Mouse (Mus musculus) embryo, embryonic 11 days (tissue): ENCODE results near the gene Ppp1r27.
A peak's percentile ranks its signal among the peaks of the same experiment; 100 is the strongest.
"Not testable (repeated sequence)": the region's sequence is repeated elsewhere in the genome, so short reads cannot be mapped to it uniquely, and the experiment has no call there.

Experiments
- DNase-seq: peaks from one replicate; pipeline ENCODE4 v3.0.0-alpha.2; 2015

Ppp1r27 gene

DNA sequence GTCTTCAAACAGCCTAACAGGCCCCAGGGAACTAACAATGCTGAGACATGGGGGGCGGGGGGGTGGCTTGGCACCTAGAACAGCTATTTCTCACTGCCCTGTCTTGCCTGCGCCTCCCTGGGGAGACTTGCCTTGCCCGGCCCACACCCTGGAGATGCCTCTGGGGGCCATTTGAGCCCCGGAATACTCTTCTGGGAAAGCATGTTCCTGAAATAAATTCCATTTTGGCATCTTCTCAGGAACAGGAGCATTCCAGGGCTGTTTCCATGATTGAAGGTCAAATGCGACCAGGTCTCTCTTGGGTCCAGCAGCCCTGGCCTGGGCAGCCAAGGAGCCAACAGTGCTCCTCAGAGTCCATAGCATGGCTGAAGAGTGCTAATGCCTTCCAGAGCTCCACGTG, 8.6 kb downstream of the Ppp1r27 start:
- no peak for DNase-seq

- peak; percentile 44 for DNase-seq
These were observed 9.0 kb downstream of the Ppp1r27 start for GRCm38 (mm10) chr11:120541907-120542306.

DNA sequence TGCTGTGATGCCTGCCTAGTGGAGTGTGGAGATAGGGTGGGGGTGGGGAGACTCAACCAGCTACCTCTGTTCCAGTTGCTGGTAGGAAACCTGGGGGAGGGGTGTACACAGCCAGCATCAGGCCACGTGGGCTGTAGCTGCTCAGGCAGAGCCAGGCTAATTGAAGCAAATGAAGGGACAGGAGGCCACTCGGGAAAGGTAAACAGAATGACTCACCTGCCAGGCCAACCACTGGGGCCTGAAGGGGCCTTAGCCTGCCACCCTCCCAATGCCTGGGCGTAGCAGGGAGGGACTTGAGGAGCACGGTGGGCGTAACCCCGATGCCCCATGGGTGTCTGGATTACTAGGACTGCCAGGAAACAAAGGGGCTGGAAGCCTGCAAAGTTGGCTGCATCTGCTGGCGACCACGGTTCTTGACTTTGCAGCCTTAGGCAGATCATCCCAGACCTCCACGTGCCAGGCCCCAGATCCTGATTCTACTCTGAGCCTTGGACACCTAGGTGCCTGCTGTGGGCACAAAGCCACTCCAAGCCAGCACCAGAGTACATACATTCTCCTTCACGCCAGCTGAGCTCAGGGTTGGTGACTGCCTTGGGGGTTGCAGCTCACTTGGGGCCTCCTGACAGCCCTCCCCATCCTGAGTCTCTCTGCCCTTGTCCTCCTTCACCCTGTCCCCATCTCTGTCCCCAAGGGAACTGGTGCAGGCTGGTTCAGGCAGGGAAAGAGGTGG, 11.5 kb downstream of the Ppp1r27 start:
- peak; percentile 49 for DNase-seq

DNA sequence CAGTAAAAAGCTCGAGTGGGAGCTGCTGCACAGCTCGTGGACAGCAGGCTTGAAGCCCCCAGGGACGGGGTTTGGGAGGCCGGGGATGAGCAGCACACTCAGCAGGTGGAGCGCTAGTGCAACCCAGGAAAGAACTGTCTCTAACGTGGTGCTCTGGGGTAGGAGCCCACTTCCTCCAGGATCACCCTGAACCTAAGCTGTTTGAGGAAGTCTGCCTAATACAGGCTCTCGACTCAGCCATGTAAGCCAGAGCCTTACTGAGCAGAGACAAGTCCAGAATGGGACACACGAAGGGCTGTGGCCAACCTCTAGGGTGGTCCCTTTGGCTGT, 12.0 kb downstream of the Ppp1r27 start:
- no peak for DNase-seq

- DNase-seq: no peak
These were observed 12.4 kb downstream of the Ppp1r27 start for GRCm38 (mm10) chr11:120538485-120538884.

DNA sequence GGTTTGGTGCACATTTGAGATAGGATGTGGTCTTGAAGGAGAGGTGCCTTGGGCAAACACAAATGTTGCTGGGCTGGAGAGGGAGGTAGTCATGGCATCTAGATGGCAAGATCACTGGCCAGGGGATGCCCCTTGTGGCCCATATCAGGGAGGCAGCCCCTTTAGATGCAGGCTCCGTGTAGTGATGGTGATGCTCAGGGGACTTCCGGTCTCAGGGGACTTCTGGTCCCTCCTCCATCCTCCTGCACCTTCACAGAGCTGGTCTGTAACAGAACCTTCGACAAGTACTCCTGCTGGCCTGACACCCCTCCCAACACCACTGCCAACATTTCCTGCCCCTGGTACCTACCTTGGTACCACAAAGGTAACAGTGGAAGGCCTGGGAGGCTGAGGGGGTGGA, 15.1 kb downstream of the Ppp1r27 start:
- DNase-seq: no peak

DNA sequence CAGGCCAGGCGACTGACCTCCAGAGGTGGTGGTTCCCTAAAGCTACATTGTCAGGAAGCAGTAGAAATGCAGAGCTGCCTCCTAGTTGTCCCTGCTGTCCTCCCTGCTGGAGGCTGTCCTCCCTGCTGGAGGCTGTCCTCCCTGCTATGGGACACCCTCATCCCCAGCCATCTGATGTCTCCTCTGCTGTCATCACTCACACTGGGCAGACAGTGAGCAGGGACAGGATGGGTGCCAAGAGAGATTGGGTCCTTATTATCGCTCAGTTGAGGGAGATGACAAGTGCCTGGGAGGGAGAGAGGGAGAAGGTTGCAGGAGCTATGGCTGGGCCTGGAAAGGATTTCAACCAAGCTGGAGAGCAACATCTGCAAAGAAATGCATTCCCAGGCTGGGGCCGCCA, 15.8 kb downstream of the Ppp1r27 start:
- no peak for DNase-seq

DNA sequence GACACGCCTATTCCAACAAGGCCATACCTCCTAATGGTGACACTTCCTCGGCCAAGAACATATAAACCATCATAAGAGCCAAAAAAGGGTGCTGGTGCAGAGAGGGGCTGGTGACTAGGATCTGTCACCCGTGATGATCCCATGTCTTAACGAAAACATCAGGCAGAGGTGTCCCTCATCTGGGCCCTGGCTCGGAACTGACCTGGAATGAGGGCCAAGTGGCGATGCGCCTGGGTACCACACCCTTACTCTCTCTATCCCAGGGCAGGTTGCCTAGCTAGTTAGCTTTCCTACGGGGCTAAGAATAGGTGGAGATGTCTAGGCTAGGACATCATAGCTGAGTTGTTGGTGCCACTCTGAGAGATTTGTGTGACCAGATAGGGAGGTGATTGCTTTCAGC, 16.8 kb downstream of the Ppp1r27 start:
- DNase-seq: no peak

GRCm38 (mm10) chr11:120531646-120532045, 19.3 kb downstream of the Ppp1r27 start:
- DNase-seq: no peak

DNA sequence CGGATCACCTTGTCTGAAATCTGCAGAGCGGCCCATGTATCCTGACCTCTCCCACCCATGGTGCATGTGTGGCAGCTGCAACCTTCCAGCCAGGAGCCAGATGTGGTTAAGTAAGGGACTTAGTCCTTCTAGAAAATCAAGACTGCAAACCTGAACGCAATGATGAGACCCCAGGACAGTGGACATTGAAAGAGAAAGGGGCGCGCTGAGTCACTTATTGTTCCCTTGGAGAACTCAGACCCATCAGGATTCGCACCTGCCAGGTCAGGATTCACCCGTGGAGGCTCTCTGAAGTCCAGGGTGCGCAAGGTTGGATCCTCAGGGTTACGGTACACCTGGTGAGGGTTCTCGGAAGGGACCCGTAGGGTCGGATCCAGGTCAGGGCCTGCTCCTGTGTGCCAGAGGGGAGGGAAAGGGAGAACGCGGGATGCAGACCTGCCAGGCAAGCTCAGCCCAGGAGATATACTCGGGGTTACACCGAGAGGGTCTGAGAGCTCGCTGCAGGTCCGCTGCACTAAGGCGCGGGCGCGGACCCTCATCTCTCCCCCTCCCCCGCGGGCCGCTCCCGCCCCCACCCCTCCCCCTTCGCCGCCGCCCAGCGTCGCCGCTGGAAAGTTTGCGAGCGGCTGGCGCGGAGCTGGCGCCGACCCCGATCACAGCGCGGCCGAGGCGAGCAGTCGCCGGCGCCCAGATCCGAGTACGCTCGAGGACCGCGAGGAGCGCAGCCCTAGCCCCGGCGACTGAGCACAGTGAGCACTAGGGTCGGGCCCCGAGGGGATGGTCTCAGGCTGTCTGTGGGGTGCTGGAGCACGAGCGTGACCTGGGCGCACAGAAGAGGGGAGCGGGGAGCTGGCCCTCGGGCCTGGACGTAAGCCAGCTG, 20.6 kb downstream of the Ppp1r27 start, which contains the start of gene Gcgr:
Gene Gcgr (plus strand): TSS at position 615 of the 880 bp plus-strand sequence.
- peak; percentile 69 for DNase-seq

GRCm38 (mm10) chr11:120528903-120529302, 22.0 kb downstream of the Ppp1r27 start:
- no peak for DNase-seq

DNA sequence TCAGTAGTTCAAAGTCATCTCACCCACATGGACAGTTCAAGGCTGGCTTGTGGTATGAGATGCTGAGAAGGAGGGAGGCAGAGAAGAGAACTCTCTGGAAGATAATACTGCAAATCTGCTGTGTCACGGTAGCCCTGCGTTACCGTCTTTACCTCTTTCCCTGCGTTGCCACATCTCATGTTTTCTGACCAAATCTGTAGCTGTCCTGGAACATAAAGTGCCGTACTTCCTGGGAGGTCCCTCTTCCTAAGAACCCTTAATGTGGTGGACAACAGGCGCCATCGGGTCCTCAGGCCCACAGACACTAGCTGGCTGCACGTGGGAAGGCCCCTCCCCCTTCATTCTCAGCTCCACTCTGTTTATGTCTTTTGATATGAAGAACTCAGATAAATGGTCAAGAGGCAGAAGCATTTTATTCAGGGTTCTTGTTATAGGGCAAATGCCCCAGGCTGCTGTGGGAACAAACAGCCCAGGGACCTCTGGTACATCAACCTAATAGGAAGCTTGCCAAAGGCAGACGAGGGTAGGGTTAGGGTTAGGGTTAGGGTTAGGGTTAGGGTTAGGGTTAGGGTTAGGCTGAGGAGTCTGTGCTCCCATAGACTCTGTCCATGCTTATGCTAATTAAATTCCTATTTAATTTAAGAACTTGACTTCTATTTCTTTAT, 23.1 kb downstream of the Ppp1r27 start:
- DNase-seq: no peak

- DNase-seq: no peak
These were observed 25.0 kb downstream of the Ppp1r27 start for GRCm38 (mm10) chr11:120525959-120526358.

DNA sequence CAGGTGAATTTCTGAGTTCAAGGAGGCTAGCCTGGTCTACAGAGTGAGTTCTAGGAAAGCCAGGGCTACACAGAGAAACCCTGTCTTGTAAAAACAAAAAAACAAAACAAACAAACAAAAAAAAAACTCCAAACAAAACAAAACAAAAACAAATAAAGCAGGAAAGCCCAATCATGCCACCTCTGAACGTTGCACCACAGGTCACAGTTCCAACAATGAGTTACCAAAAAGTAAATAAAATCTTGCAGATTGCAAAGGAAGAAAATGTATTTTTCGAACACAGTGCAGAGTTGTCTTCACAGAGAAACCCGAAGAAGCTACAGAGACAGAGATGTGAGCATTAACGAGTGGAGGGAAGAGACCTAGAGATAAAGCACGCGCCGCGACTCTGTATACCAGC, 28.4 kb downstream of the Ppp1r27 start:
- no peak for DNase-seq

GRCm38 (mm10) chr11:120520967-120521540, 29.9 kb downstream of the Ppp1r27 start:
- no peak for DNase-seq

DNA sequence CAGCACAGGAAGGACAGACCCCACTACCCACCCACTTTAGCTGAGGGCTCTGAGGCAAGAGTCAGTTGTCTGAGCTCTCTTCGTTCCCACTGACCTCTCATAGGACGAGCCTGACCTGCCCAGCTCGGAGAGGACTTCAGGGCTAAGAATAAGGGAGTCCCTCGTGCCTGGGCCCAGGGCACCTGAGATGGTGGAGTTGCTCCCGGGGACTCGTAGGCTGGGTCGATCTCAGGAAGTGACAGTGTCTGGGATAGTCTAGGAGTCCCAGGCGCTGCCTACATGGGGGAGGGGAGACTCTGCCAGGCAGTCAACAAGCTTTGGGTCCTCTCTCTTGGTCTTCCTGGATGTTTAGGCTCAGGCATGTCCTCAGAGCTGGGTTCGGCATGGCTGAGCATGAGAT, 30.4 kb downstream of the Ppp1r27 start:
- DNase-seq: no peak

GRCm38 (mm10) chr11:120519738-120520137, 31.2 kb downstream of the Ppp1r27 start:
- DNase-seq: peak; percentile 50

- no peak for DNase-seq
These were observed 32.4 kb downstream of the Ppp1r27 start for GRCm38 (mm10) chr11:120518558-120518957.

DNA sequence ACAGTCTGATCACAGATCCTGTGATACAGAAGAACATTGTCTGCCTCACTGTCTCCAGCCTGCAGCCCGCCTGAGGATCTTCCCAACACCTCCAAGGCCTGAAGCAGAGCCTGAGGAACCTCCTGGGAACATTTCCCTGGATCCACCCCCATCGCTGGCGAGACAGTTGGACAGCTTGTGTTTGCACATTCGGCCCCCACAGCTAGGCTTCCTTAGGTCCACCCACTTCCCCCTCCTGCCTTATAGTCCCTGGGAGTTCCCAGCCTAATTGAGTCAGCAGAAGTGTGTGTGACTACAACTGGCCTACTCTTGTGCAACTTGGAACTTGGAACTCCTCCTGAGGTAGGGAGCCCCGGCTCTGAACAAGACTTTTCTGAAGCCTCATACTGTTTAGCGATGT, 32.9 kb downstream of the Ppp1r27 start:
- DNase-seq: no peak

DNA sequence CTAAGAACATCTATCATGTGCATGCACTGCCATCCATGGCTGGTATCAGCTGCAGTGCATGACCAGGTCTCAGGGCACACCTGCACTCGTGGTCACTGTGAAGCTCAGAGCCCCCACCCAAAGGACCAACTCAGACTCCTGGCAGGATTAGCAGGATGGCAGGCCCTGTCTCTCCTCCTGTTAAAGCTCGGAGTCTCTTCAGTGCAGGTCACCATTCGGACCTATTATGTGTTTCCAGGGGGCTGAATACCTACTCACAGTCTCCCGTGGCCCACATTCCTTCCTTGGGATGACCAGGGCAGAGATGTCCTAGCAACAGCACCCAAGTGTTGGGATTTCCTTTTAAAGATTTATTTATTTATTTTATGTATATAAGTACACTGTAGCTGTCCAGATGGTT, 33.8 kb downstream of the Ppp1r27 start:
- no peak for DNase-seq

GRCm38 (mm10) chr11:120515611-120516010, 35.3 kb downstream of the Ppp1r27 start:
- peak; percentile 88 for DNase-seq

GRCm38 (mm10) chr11:120514262-120514661, 36.7 kb downstream of the Ppp1r27 start:
- not testable (repeated sequence) for DNase-seq

GRCm38 (mm10) chr11:120512790-120513453, 38.0 kb downstream of the Ppp1r27 start:
- DNase-seq: peak; percentile 60
